Mouse (Mus musculus) small intestine, adult 2 months (tissue): ENCODE results near the gene Pus10. TPM values are rescaled to one million over a fixed set of nuclear protein-coding genes. Genes with fewer than 3 reads are reported as not detected.
A peak's percentile ranks its signal among the peaks of the same experiment; 100 is the strongest.

Experiments
- H3K27ac ChIP-seq: fragments of 200-500 bp; 2 replicates; pipeline ENCODE4 v1.5.1; 2012; ENCODE audit warnings: low read depth, low read length, control low read depth, inconsistent platforms; ENCODE audit not compliant: insufficient read depth
- H3K27me3 ChIP-seq: fragments of 200-500 bp; 2 replicates; pipeline ENCODE4 v1.6.1; 2012; ENCODE audit warnings: mild to moderate bottlenecking, moderate library complexity, low read length, inconsistent platforms; ENCODE audit not compliant: control insufficient read depth, insufficient read depth
- H3K36me3 ChIP-seq: fragments of 200-500 bp; 2 replicates; pipeline ENCODE4 v1.6.1; 2012; ENCODE audit warnings: mild to moderate bottlenecking, low read length, control low read depth, inconsistent platforms; ENCODE audit not compliant: control insufficient read depth, insufficient read depth
- H3K4me1 ChIP-seq: fragments of 200-500 bp; 2 replicates; pipeline ENCODE4 v1.6.1; 2012; ENCODE audit warnings: low read length, inconsistent platforms, mixed read lengths; ENCODE audit not compliant: control insufficient read depth, insufficient read depth, insufficient read length
- H3K4me3 ChIP-seq: fragments of 200-500 bp; 2 replicates; pipeline ENCODE4 v1.5.1; 2012; ENCODE audit warnings: low read depth, mild to moderate bottlenecking, control low read depth, inconsistent platforms, low read length, moderate library complexity
- CTCF ChIP-seq: fragments of 200-500 bp; IDR thresholded peaks from 2 replicates; pipeline ENCODE4 v1.5.1; 2012; ENCODE audit warnings: low read depth, mild to moderate bottlenecking, control low read depth, inconsistent platforms, low read length, moderate library complexity, mixed read lengths; ENCODE audit not compliant: insufficient replicate concordance, insufficient read length; ENCODE audit errors: extremely low read depth
- POLR2A ChIP-seq: fragments of 200-500 bp; IDR thresholded peaks from 2 replicates; pipeline ENCODE4 v1.6.1; 2012; ENCODE audit warnings: low read depth, mild to moderate bottlenecking, control low read depth, inconsistent platforms, low read length, moderate library complexity
- WGBS: fragments of 180-500 bp; shearing (Covaris S2); methylation state at CpG from one replicate; pipeline ENCODE4 v1.1.7; 2018; 5-methylcytosine and 5-hydroxymethylcytosine counted together
- polyA plus RNA-seq: library from polyadenylated mRNA; depleted of rRNA; stranded (reverse); fragments of >200 nt; gene quantifications from 2 replicates; pipeline ENCODE4 v1.2.3, GENCODE M21; 2012; rRNA removed

Gene Pus10
- polyA plus RNA-seq: 0.36 and 0.51 TPM in 2 replicates

GRCm38 (mm10) chr11:23665311-23665786 is at the start of gene Pus10:
Pus10 (plus strand) TSS chr11:23665674.
- 1% methylated on average over 40 of the region's 40 CpGs for WGBS
- H3K27ac ChIP-seq: peak within 1 kb of the TSS; percentile 92
- H3K4me1 ChIP-seq: no peaks in the 10 kb centered on the region
- TF ChIP-seq CTCF (no peak), POLR2A (no peak; the same call in 1 of the 2 replicates)
- no peaks in the 10 kb centered on the region for H3K36me3 ChIP-seq
- H3K27me3 ChIP-seq: no peaks in the 10 kb centered on the region
- H3K4me3 ChIP-seq: peak within 1 kb of the TSS; percentile 96

GRCm38 (mm10) chr11:23618995-23619394 is 46.5 kb upstream of the Pus10 start:
- H3K27me3 ChIP-seq: no peaks in the 10 kb centered on the region

GRCm38 (mm10) chr11:23630664-23631063 is 34.8 kb upstream of the Pus10 start:
- Histone ChIP-seq H3K27me3 (no peaks in the 10 kb centered on the region), H3K36me3 (0 out of 2 replicates have a peak, but pooled peaks cover 3% of the 10 kb centered on the region), H3K27ac (no peak overlapping the region), H3K4me1 (peaks cover 2% of the 10 kb centered on the region), H3K4me3 (no peak overlapping the region)
- TF ChIP-seq POLR2A (no peak), CTCF (no peak)

More at GRCm38 (mm10) chr11:23618995-23619394, 46.5 kb upstream of the Pus10 start:
- Histone ChIP-seq H3K4me1 (no peaks in the 10 kb centered on the region), H3K36me3 (peaks cover 4% of the 10 kb centered on the region), H3K4me3 (no peak overlapping the region), H3K27ac (no peak overlapping the region)
- WGBS: 88% methylated on average over 5 of the region's 5 CpGs
- TF ChIP-seq CTCF (no peak), POLR2A (no peak)

GRCm38 (mm10) chr11:23632945-23633878 is 32.3 kb upstream of the Pus10 start, which contains the start of gene 0610010F05Rik:
0610010F05Rik (minus strand) TSS chr11:23633639.
- Histone ChIP-seq H3K4me1 (peaks cover 2% of the 10 kb centered on the region), H3K4me3 (peak within 1 kb of the TSS; percentile 81), H3K36me3 (0 out of 2 replicates have a peak, but pooled peaks cover 3% of the 10 kb centered on the region), H3K27me3 (no peaks in the 10 kb centered on the region), H3K27ac (no peak within 1 kb of the TSS)
- WGBS: under 1% methylated on average over 103 of the region's 103 CpGs
- no peak for TF ChIP-seq CTCF
- TF ChIP-seq POLR2A: no peak; the same call in 1 of the 2 replicates

- no peaks in the 10 kb centered on the region for H3K27me3 ChIP-seq
- H3K36me3 ChIP-seq: peaks cover 1% of the 10 kb centered on the region; the same call in 1 of the 2 replicates
- peak overlapping the region; percentile 81 for H3K4me3 ChIP-seq
- 5% methylated on average over 7 of the region's 7 CpGs for WGBS
- H3K27ac ChIP-seq: no peak overlapping the region
- TF ChIP-seq CTCF (no peak), POLR2A (no peak)
- peaks cover 2% of the 10 kb centered on the region for H3K4me1 ChIP-seq
Measured at GRCm38 (mm10) chr11:23633879-23634215, 31.6 kb upstream of the Pus10 start.

- Histone ChIP-seq H3K4me3 (no peak overlapping the region), H3K4me1 (peaks cover 2% of the 10 kb centered on the region), H3K27me3 (no peaks in the 10 kb centered on the region), H3K27ac (no peak overlapping the region), H3K36me3 (peaks cover 2% of the 10 kb centered on the region; the same call in 1 of the 2 replicates)
- WGBS: 69% methylated on average over 8 of the region's 8 CpGs
- TF ChIP-seq CTCF (no peak), POLR2A (no peak)
Measured at GRCm38 (mm10) chr11:23634573-23634972, 30.9 kb upstream of the Pus10 start.

GRCm38 (mm10) chr11:23647431-23647830 is 18.0 kb upstream of the Pus10 start:
- no peak overlapping the region for H3K4me3 ChIP-seq
- TF ChIP-seq POLR2A (no peak), CTCF (no peak)
- no peak overlapping the region for H3K27ac ChIP-seq
- H3K36me3 ChIP-seq: peaks cover 16% of the 10 kb centered on the region
- H3K27me3 ChIP-seq: no peaks in the 10 kb centered on the region
- no peaks in the 10 kb centered on the region for H3K4me1 ChIP-seq
